Mouse (Mus musculus): ENCODE data around the gene Dnah9.

DNA sequence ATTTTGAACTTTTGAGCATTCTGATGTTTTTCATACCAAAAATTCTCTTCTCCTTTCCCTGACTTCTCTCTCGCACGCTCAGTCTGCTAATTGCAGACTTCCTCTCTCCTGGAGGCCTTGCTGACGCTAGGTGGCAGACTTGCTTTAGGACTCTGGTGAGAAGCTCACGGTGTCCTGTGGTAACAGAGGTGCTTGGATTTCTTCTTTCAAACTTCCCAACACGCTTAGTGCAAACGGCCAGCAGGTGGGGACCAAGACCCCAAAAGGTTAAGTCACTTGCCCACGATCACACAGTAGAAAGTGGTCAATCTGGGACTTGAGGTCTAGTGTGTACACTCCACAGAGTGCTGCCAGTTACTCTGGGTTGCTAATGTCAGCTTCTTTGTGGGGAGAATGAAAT, 347.5 kb downstream of the Dnah9 start:
- no peak for TF ChIP-seq CTCF (IDR thresholded peaks at IDR 0.05; ENCODE audit: low read depth, low read length)
- no peak for TF ChIP-seq GATA2 (IDR thresholded peaks at IDR 0.05; ENCODE audit: borderline replicate concordance, low read depth, low read length)

All from G1E (cell line).